Mouse (Mus musculus) adipocyte (in vitro differentiated cells): ENCODE measurements at regions not wholly inside any gene's neighbourhood (a gene's known extent, or its start where the extent isn't known, plus 50 kb on each side); places are given as distances from the start of the nearest gene placed in this dataset.

Experiments
- DNase-seq: peaks from one replicate; pipeline ENCODE4 v3.0.0-alpha.2; 2016; ENCODE audit warnings: low spot score

GRCm38 (mm10) chr4:106043661-106044060 lies 254.0 kb downstream of the Gm12728 start:
- no peak for DNase-seq

- no peak for DNase-seq
Observed at GRCm38 (mm10) chr4:106048053-106048452, 258.4 kb downstream of the Gm12728 start.

GRCm38 (mm10) chr4:106048797-106049196 lies 259.1 kb downstream of the Gm12728 start:
- DNase-seq = no peak

GRCm38 (mm10) chr4:106049880-106050279 lies 260.2 kb downstream of the Gm12728 start:
- no peak for DNase-seq

GRCm38 (mm10) chr4:106050297-106050696 lies 260.6 kb downstream of the Gm12728 start:
- DNase-seq = no peak

GRCm38 (mm10) chr4:106053496-106053895 lies 262.5 kb upstream of the Usp24 start:
- DNase-seq = no peak

GRCm38 (mm10) chr4:106054324-106054723 lies 261.7 kb upstream of the Usp24 start:
- DNase-seq = no peak

GRCm38 (mm10) chr4:106062651-106063050 lies 253.4 kb upstream of the Usp24 start:
- no peak for DNase-seq

GRCm38 (mm10) chr4:106063851-106064382 lies 252.1 kb upstream of the Usp24 start:
- DNase-seq = no peak

GRCm38 (mm10) chr4:106067023-106067422 lies 249.0 kb upstream of the Usp24 start:
- DNase-seq = no peak

GRCm38 (mm10) chr4:106083546-106083945 lies 232.5 kb upstream of the Usp24 start:
- peak; percentile 71 for DNase-seq

GRCm38 (mm10) chr4:106091927-106092675 lies 223.9 kb upstream of the Usp24 start:
- DNase-seq = no peak

- DNase-seq = no peak
Observed at GRCm38 (mm10) chr4:106092676-106093070, 223.3 kb upstream of the Usp24 start.

- peak; percentile 55 for DNase-seq
Observed at GRCm38 (mm10) chr4:106093252-106093651, 222.8 kb upstream of the Usp24 start.

GRCm38 (mm10) chr4:106094882-106095556 lies 221.0 kb upstream of the Usp24 start:
- peak; percentile 93 for DNase-seq

GRCm38 (mm10) chr4:106096130-106096529 lies 219.9 kb upstream of the Usp24 start:
- no peak for DNase-seq

- DNase-seq = peak; percentile 69
Observed at GRCm38 (mm10) chr4:106097846-106098245, 218.2 kb upstream of the Usp24 start.

- DNase-seq = no peak
Observed at GRCm38 (mm10) chr4:106100211-106101025, 215.6 kb upstream of the Usp24 start.

- no peak for DNase-seq
Observed at GRCm38 (mm10) chr4:106101904-106102303, 214.1 kb upstream of the Usp24 start.

- no peak for DNase-seq
Observed at GRCm38 (mm10) chr4:106102451-106102977, 213.5 kb upstream of the Usp24 start.

GRCm38 (mm10) chr4:106103750-106104635 lies 212.0 kb upstream of the Usp24 start:
- no peak for DNase-seq
